Mouse (Mus musculus) spleen, adult 2 months (tissue): ENCODE data around the gene Rbms3. TPM values are rescaled to one million over a fixed set of nuclear protein-coding genes. Genes with fewer than 3 reads are reported as not detected.

Experiments used
- DNase-seq, 2 experiments: peaks; one replicate each; pipeline versions ENCODE4 v3.0.0 to v3.0.0-alpha.2; 2012 to 2021; ENCODE audit warnings: low spot score in 2 of 2, low read depth in 1 of 2
- H3K27ac ChIP-seq: fragments of 200-500 bp; 2 replicates; pipeline ENCODE4 v1.5.1; 2012; ENCODE audit warnings: low read length, inconsistent platforms; ENCODE audit not compliant: insufficient read depth
- H3K27me3 ChIP-seq: fragments of 200-500 bp; 2 replicates; pipeline ENCODE4 v1.6.1; 2012; ENCODE audit warnings: mild to moderate bottlenecking, moderate library complexity, low read length, inconsistent platforms; ENCODE audit not compliant: control insufficient read depth, insufficient read depth
- H3K36me3 ChIP-seq: fragments of 200-500 bp; 2 replicates; pipeline ENCODE4 v1.6.1; 2012; ENCODE audit warnings: mild to moderate bottlenecking, low read length, inconsistent platforms; ENCODE audit not compliant: control insufficient read depth, insufficient read depth
- H3K4me1 ChIP-seq: fragments of 200-500 bp; 2 replicates; pipeline ENCODE4 v1.6.1; 2011; ENCODE audit warnings: inconsistent platforms; ENCODE audit not compliant: control insufficient read depth, insufficient read depth, insufficient read length
- H3K4me3 ChIP-seq: fragments of 200-500 bp; 2 replicates; pipeline ENCODE4 v1.5.1; 2011; ENCODE audit warnings: mild to moderate bottlenecking, inconsistent platforms; ENCODE audit not compliant: insufficient read depth, insufficient read length; ENCODE audit errors: extremely low read depth
- CTCF ChIP-seq: fragments of 200-500 bp; IDR thresholded peaks from 2 replicates; pipeline ENCODE4 v1.5.1; 2011; ENCODE audit warnings: mild to moderate bottlenecking, inconsistent platforms; ENCODE audit not compliant: insufficient read depth, insufficient read length, insufficient replicate concordance; ENCODE audit errors: extremely low read depth
- POLR2A ChIP-seq: fragments of 200-500 bp; IDR thresholded peaks from 2 replicates; pipeline ENCODE4 v1.6.1; 2011; ENCODE audit warnings: low read depth, low read length, inconsistent platforms
- WGBS: fragments of 180-500 bp; shearing (Covaris S2); methylation state at CpG from one replicate; pipeline ENCODE4 v1.1.7; 2018; 5-methylcytosine and 5-hydroxymethylcytosine counted together
- polyA plus RNA-seq: library from polyadenylated mRNA; depleted of rRNA; stranded (reverse); fragments of >200 nt; gene quantifications from 2 replicates; pipeline ENCODE4 v1.2.3, GENCODE M21; 2012

Gene Rbms3
- polyA plus RNA-seq, 1 experiment, result 6.8 TPM

GRCm38 (mm10) chr9:116905646-116906045, 724.1 kb downstream of the Rbms3 start:
- Histone ChIP-seq H3K27ac (no peak overlapping the region), H3K36me3 (no peaks in the 10 kb centered on the region), H3K27me3 (no peaks in the 10 kb centered on the region), H3K4me1 (no peaks in the 10 kb centered on the region), H3K4me3 (no peak overlapping the region)
- TF ChIP-seq POLR2A (no peak), CTCF (no peak)
- 81% methylated on average over 2 of the region's 2 CpGs for WGBS
- DNase-seq, result no peak

GRCm38 (mm10) chr9:116903304-116903993, 726.3 kb downstream of the Rbms3 start:
- H3K27ac ChIP-seq, result no peak overlapping the region
- no peak overlapping the region for H3K4me3 ChIP-seq
- TF ChIP-seq CTCF (no peak), POLR2A (no peak)
- WGBS, result 86% methylated on average over 11 of the region's 11 CpGs
- H3K4me1 ChIP-seq, result no peaks in the 10 kb centered on the region
- no peaks in the 10 kb centered on the region for H3K36me3 ChIP-seq
- H3K27me3 ChIP-seq, result no peaks in the 10 kb centered on the region
- no peak for DNase-seq

- no peaks in the 10 kb centered on the region for H3K27me3 ChIP-seq
- no peaks in the 10 kb centered on the region for H3K36me3 ChIP-seq
- no peak for DNase-seq
- no peaks in the 10 kb centered on the region for H3K4me1 ChIP-seq
- TF ChIP-seq POLR2A (no peak), CTCF (no peak)
- H3K4me3 ChIP-seq, result no peak overlapping the region
- H3K27ac ChIP-seq, result no peak overlapping the region
- 88% methylated on average over 15 of the region's 15 CpGs for WGBS
These were observed 730.3 kb downstream of the Rbms3 start for GRCm38 (mm10) chr9:116899403-116899802.

GRCm38 (mm10) chr9:116886973-116887680, 742.6 kb downstream of the Rbms3 start:
- no peak for DNase-seq
- Histone ChIP-seq H3K36me3 (no peaks in the 10 kb centered on the region), H3K27me3 (no peaks in the 10 kb centered on the region), H3K4me3 (no peak overlapping the region), H3K4me1 (no peaks in the 10 kb centered on the region), H3K27ac (no peak overlapping the region)
- TF ChIP-seq CTCF (no peak), POLR2A (no peak)
- WGBS, result 81% methylated on average over 9 of the region's 9 CpGs

GRCm38 (mm10) chr9:116885617-116886016, 744.1 kb downstream of the Rbms3 start:
- Histone ChIP-seq H3K4me3 (no peak overlapping the region), H3K27ac (no peak overlapping the region), H3K36me3 (no peaks in the 10 kb centered on the region), H3K4me1 (no peaks in the 10 kb centered on the region), H3K27me3 (no peaks in the 10 kb centered on the region)
- TF ChIP-seq CTCF, result no peak
- TF ChIP-seq POLR2A, result no peak
- no peak for DNase-seq
- 83% methylated on average over 5 of the region's 5 CpGs for WGBS

GRCm38 (mm10) chr9:116880503-116880902, 749.2 kb downstream of the Rbms3 start:
- 85% methylated on average over 4 of the region's 4 CpGs for WGBS
- Histone ChIP-seq H3K4me3 (no peak overlapping the region), H3K27me3 (no peaks in the 10 kb centered on the region), H3K4me1 (no peaks in the 10 kb centered on the region), H3K36me3 (no peaks in the 10 kb centered on the region), H3K27ac (no peak overlapping the region)
- TF ChIP-seq CTCF (no peak), POLR2A (no peak)
- DNase-seq, result no peak
